Comparison of ENCODE assay signal across 10 mouse cellular contexts in the genomic region with DNA sequence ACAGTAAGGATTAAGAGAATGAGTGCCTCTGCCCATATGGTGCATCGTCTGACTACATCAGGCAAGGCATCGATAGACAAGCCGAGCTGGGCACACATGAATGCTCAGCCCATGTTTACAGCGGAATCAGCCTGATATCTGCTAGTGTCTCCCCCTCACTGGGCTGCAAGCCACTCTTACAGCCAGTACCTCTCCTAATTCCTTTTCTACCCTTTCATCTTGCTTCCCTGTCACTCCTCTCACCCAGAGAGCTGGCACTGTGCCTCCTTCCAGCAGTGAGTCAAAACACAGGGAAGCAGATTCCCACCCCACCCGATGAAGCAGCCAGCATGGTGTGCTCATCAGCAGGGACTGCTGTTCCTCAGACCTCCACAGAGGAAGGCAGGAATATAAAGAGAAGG.
DNase-seq lines count a peak whose midpoint lies in the region; ATAC-seq and TF ChIP-seq lines count a peak whose summit lies in the region.
"Had no signal": no experiment of that assay in that cellular context is flagged by ENCODE, and none has a peak within 500 bp of the region (broad histone marks: within the 10 kb centered on the region; RNA-seq: fewer than 3 reads in every experiment).

No protein-coding gene starts in this region.

- 58% methylated on average over 5 of the region's 5 CpGs for WGBS in hindbrain, embryonic 12.5 days

- DNase-seq in adrenal gland, postnatal 14 days: peak; percentile 56
- DNase-seq in adrenal gland, adult 8-10 months: no peak
- DNase-seq in brain, embryonic 14.5 days (ENCODE audit: low read depth): peak; percentile 84
- DNase-seq in left cerebral cortex, postnatal 36 days (ENCODE audit: low spot score in 2 of 2): peak; percentile 59 to 71
- no peak for DNase-seq in gastrocnemius, postnatal 4 days (ENCODE audit: low spot score in 2 of 2)
- no peak for DNase-seq in urinary bladder, adult 2 months (ENCODE audit: low spot score)

- H3K4me2 ChIP-seq in hindbrain, embryonic 12.5 days (replicated peaks): no peak overlapping the region
- H3K4me2 ChIP-seq: heart, embryonic 13.5 days; midbrain, embryonic 12.5 days had no signal

- H3K9me3 ChIP-seq in hindbrain, embryonic 12.5 days (replicated peaks): no peaks in the 10 kb centered on the region
- H3K9me3 ChIP-seq: heart, embryonic 13.5 days; midbrain, embryonic 12.5 days had no signal

- ATAC-seq in hindbrain, embryonic 12.5 days (ENCODE audit: low FRiP score): no peak
- no peak for ATAC-seq in erythroblast, adult 5-6 weeks (replicated peaks; ENCODE audit: low FRiP score, poor library complexity, severe bottlenecking)

- no peaks in the 10 kb centered on the region for H3K27me3 ChIP-seq in hindbrain, embryonic 12.5 days
- H3K27me3 ChIP-seq: heart, embryonic 13.5 days; midbrain, embryonic 12.5 days had no signal

- intact Hi-C loops in left cerebral cortex, postnatal 36 days (cut with DNase I): no loop called here

- peak overlapping the region; percentile 12; the same call in 1 of the 2 replicates for H3K27ac ChIP-seq in hindbrain, embryonic 12.5 days
- H3K27ac ChIP-seq: heart, embryonic 13.5 days; midbrain, embryonic 12.5 days had no signal

- no peak for TF ChIP-seq POLR2A in brain, embryonic 14.5 days (IDR thresholded peaks at IDR 0.05; ENCODE audit: borderline replicate concordance, extremely low read depth, insufficient read depth, insufficient read length, poor library complexity, severe bottlenecking)

- H3K4me3 ChIP-seq in hindbrain, embryonic 12.5 days: no peak overlapping the region
- H3K4me3 ChIP-seq: heart, embryonic 13.5 days; midbrain, embryonic 12.5 days had no signal

- no peaks in the 10 kb centered on the region for H3K36me3 ChIP-seq in hindbrain, embryonic 12.5 days
- H3K36me3 ChIP-seq: heart, embryonic 13.5 days; midbrain, embryonic 12.5 days had no signal

- H3K4me1 ChIP-seq in hindbrain, embryonic 12.5 days: no peaks in the 10 kb centered on the region
- H3K4me1 ChIP-seq: heart, embryonic 13.5 days; midbrain, embryonic 12.5 days had no signal

- H3K9ac ChIP-seq in hindbrain, embryonic 12.5 days: no peak overlapping the region
- H3K9ac ChIP-seq: heart, embryonic 13.5 days; midbrain, embryonic 12.5 days had no signal

- no peak for TF ChIP-seq CTCF in brain, embryonic 14.5 days (IDR thresholded peaks at IDR 0.05; ENCODE audit: borderline replicate concordance, extremely low read depth, insufficient read depth, insufficient read length)

Comparison
In these comparisons a context has a peak if more than half of its experiments do, and no peak if none do; other contexts are left out.
1. DNase-seq: peak in adrenal gland, postnatal 14 days (single experiment), brain, embryonic 14.5 days (single experiment) and left cerebral cortex, postnatal 36 days (2 of 2); none in adrenal gland, adult 8-10 months (single experiment), gastrocnemius, postnatal 4 days (0 of 2) and urinary bladder, adult 2 months (single experiment).